ENCODE assay signal across 16 mouse cellular contexts in genomic region chr15:31454861-31455295, GRCm38 (mm10).
"Had no signal": no experiment of that assay in that cellular context is flagged by ENCODE, and none has a peak within 500 bp of the region (broad histone marks: within the 10 kb centered on the region; RNA-seq: fewer than 3 reads in every experiment).

No protein-coding gene starts in this region.

- H3K9ac ChIP-seq: limb, embryonic 12.5 days; liver, embryonic 14.5 days; neural tube, embryonic 15.5 days had no signal

- H3K9me3 ChIP-seq: limb, embryonic 12.5 days; midbrain, embryonic 10.5 days; neural tube, embryonic 15.5 days had no signal

- H3K27me3 ChIP-seq: limb, embryonic 12.5 days; neural tube, embryonic 15.5 days had no signal

- H3K4me2 ChIP-seq: limb, embryonic 12.5 days; neural tube, embryonic 15.5 days had no signal

- DNase-seq: kidney, adult 8-10 months; kidney, postnatal 4 days; lung, adult 2 months; lung, postnatal 10 days; midbrain, embryonic 14.5 days; right cerebral cortex, adult 18-20 months; right cerebral cortex, postnatal 25 days; thymus, adult 18-20 months; thymus, postnatal 14 days had no signal

- H3K27ac ChIP-seq: kidney, postnatal 0 days; layer of hippocampus, adult 2 months; limb, embryonic 12.5 days; liver, embryonic 14.5 days; macrophage; neural tube, embryonic 15.5 days had no signal

- H3K4me3 ChIP-seq: layer of hippocampus, adult 2 months; limb, embryonic 12.5 days; neural tube, embryonic 15.5 days had no signal
